8 mouse cellular contexts compared by ENCODE assay signal in genomic region chr9:45677952-45678663, GRCm38 (mm10).
DNase-seq lines count a peak whose midpoint lies in the region; ATAC-seq and TF ChIP-seq lines count a peak whose summit lies in the region.
"Had no signal": no experiment of that assay in that cellular context is flagged by ENCODE, and none has a peak within 500 bp of the region (broad histone marks: within the 10 kb centered on the region; RNA-seq: fewer than 3 reads in every experiment).

No protein-coding gene starts in this region.

- H3K4me1 ChIP-seq in forebrain, embryonic 11.5 days (replicated peaks; ENCODE audit: control insufficient read depth, insufficient read depth, low read length), result peaks cover 31% of the 10 kb centered on the region
- H3K4me1 ChIP-seq in intestine, embryonic 16.5 days (ENCODE audit: control insufficient read depth, insufficient read depth, low read length), result peaks cover 13% of the 10 kb centered on the region
- peaks cover 48% of the 10 kb centered on the region for H3K4me1 ChIP-seq in olfactory bulb, adult 2 months (ENCODE audit: control insufficient read depth, insufficient read depth, low read length)
- H3K4me1 ChIP-seq in kidney, embryonic 14.5 days (ENCODE audit: control insufficient read depth, insufficient read depth, low read length), result peaks cover 16% of the 10 kb centered on the region

- ATAC-seq in forebrain, embryonic 11.5 days (replicated peaks; ENCODE audit: low FRiP score), result no peak
- no peak for ATAC-seq in intestine, embryonic 16.5 days
- no peak for ATAC-seq in kidney, embryonic 14.5 days (ENCODE audit: low FRiP score, low TSS enrichment)

- no peaks in the 10 kb centered on the region for H3K36me3 ChIP-seq in forebrain, embryonic 11.5 days (ENCODE audit: control insufficient read depth, insufficient read depth, low read length)
- H3K36me3 ChIP-seq in intestine, embryonic 16.5 days (ENCODE audit: control insufficient read depth, insufficient read depth, low read length), result no peaks in the 10 kb centered on the region
- no peaks in the 10 kb centered on the region for H3K36me3 ChIP-seq in kidney, embryonic 14.5 days (ENCODE audit: control insufficient read depth, insufficient read depth, low read length)

- no peak overlapping the region for H3K4me2 ChIP-seq in forebrain, embryonic 11.5 days (ENCODE audit: low read depth, low read length, severe bottlenecking)
- no peak overlapping the region for H3K4me2 ChIP-seq in intestine, embryonic 16.5 days (ENCODE audit: low read depth, low read length)
- no peak overlapping the region for H3K4me2 ChIP-seq in kidney, embryonic 14.5 days (replicated peaks; ENCODE audit: low read depth, low read length)

- no peaks in the 10 kb centered on the region for H3K27me3 ChIP-seq in forebrain, embryonic 11.5 days (ENCODE audit: control insufficient read depth, insufficient read depth, low read length)
- no peaks in the 10 kb centered on the region for H3K27me3 ChIP-seq in intestine, embryonic 16.5 days (replicated peaks; ENCODE audit: control insufficient read depth, insufficient read depth, low read length)
- H3K27me3 ChIP-seq in kidney, embryonic 14.5 days (ENCODE audit: control insufficient read depth, insufficient read depth, low read length), result no peaks in the 10 kb centered on the region

- TF ChIP-seq CTCF in olfactory bulb, adult 2 months (IDR thresholded peaks at IDR 0.05; ENCODE audit: insufficient read depth, low read depth, low read length), result no peak

- H3K27ac ChIP-seq in forebrain, embryonic 11.5 days (ENCODE audit: low read depth, low read length), result peak overlapping the region; percentile 82
- 0 out of 2 replicates have a peak overlapping the region, but pooled peaks have one; percentile 31 for H3K27ac ChIP-seq in intestine, embryonic 16.5 days (ENCODE audit: low read length)
- H3K27ac ChIP-seq in olfactory bulb, adult 2 months (ENCODE audit: insufficient read depth, low read depth, low read length), result peak overlapping the region; percentile 21; the same call in 1 of the 2 replicates
- H3K27ac ChIP-seq in kidney, embryonic 14.5 days (ENCODE audit: low read depth, low read length), result no peak overlapping the region
- H3K27ac ChIP-seq: liver, embryonic 14.5 days had no signal

- TF ChIP-seq POLR2A in olfactory bulb, adult 2 months (IDR thresholded peaks at IDR 0.05; ENCODE audit: insufficient read depth, low read depth, low read length), result no peak

- H3K9ac ChIP-seq in forebrain, embryonic 11.5 days (ENCODE audit: low read length), result no peak overlapping the region
- no peak overlapping the region for H3K9ac ChIP-seq in intestine, embryonic 16.5 days (ENCODE audit: low read depth, low read length)
- no peak overlapping the region for H3K9ac ChIP-seq in kidney, embryonic 14.5 days (ENCODE audit: low read depth, low read length)
- H3K9ac ChIP-seq: liver, embryonic 14.5 days had no signal

- no peaks in the 10 kb centered on the region for H3K9me3 ChIP-seq in forebrain, embryonic 11.5 days (ENCODE audit: control insufficient read depth, low read length)
- H3K9me3 ChIP-seq in intestine, embryonic 16.5 days (ENCODE audit: control insufficient read depth, low read length), result no peaks in the 10 kb centered on the region
- H3K9me3 ChIP-seq in kidney, embryonic 14.5 days (ENCODE audit: control insufficient read depth, low read length), result no peaks in the 10 kb centered on the region

- DNase-seq in left cerebral cortex, postnatal 4 days, result peak; percentile 79
- DNase-seq in left cerebral cortex, adult 11 months (ENCODE audit: low spot score), result no peak
- DNase-seq in forebrain, embryonic 11.5 days (ENCODE audit: low spot score), result no peak
- DNase-seq in embryo, embryonic 10.5 days (ENCODE audit: low spot score), result no peak

- no peak overlapping the region for H3K4me3 ChIP-seq in forebrain, embryonic 11.5 days (ENCODE audit: low read depth, low read length)
- H3K4me3 ChIP-seq in intestine, embryonic 16.5 days (ENCODE audit: low read length), result no peak overlapping the region
- H3K4me3 ChIP-seq in olfactory bulb, adult 2 months (ENCODE audit: insufficient read depth, low read depth, low read length), result no peak overlapping the region
- no peak overlapping the region for H3K4me3 ChIP-seq in kidney, embryonic 14.5 days (ENCODE audit: low read length)

- intact Hi-C loops in left cerebral cortex, postnatal 4 days (cut with DNase I), result no loop called here

- WGBS in forebrain, embryonic 11.5 days, result 78% methylated on average over 8 of the region's 8 CpGs
- 67% methylated on average over 8 of the region's 8 CpGs for WGBS in intestine, embryonic 16.5 days
- 42% methylated on average over 8 of the region's 8 CpGs for WGBS in olfactory bulb, adult 2 months
- WGBS in kidney, embryonic 14.5 days, result 54% methylated on average over 8 of the region's 8 CpGs
